Mouse (Mus musculus): ENCODE results near the gene Grb10.

GRCm38 (mm10) chr11:12023051-12023450, 15.4 kb downstream of the Grb10 start:
- no peak for TF ChIP-seq POLR2A (IDR thresholded peaks at IDR 0.05; ENCODE audit: extremely low read depth, insufficient read depth, low read length)
- no peak for TF ChIP-seq CTCF (IDR thresholded peaks at IDR 0.05; ENCODE audit: low read depth, low read length)

Measured in liver, adult 2 months (tissue).